Mouse (Mus musculus): ENCODE results near the gene Inafm2.

Gene Inafm2

DNA sequence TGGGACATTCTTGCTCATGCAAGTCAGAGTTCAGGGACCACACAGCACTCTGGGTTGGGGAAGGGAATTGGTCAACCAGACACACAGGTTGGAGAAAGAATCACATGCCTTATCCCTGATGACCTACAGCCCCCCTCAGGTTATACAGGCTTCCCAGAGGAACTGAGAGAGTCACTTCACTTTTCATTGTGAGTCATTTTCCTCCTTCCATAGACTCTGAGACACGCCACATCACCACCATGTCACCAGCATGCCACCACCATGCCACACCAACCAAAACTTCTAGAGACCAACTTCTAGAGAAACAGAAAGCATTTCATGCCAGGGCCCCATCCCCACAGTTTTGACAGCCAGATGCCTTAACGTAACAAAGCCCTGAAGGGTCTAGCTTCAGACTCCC is 18.7 kb upstream of the Inafm2 start:
- no peak for DNase-seq (ENCODE audit: low spot score)

DNA sequence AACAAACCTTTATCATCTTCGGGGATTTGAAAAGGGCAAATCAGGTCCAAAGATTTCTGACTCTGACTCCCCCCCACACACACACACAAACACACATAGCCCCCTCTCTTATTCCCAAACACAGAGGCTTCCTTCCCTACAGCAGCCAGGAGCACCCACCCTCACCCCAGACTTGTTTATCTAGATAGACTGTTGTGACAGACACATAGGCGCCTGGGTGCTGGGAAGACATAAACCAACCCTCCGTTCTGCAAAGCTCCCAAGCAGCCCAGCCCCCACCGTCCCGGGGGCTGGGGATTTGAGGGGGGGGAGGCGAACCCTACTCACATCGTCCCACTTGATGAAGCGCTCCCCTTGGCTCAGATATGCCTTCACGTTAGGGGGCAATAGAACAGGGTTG is 17.6 kb upstream of the Inafm2 start:
- DNase-seq (ENCODE audit: low spot score): no peak

DNA sequence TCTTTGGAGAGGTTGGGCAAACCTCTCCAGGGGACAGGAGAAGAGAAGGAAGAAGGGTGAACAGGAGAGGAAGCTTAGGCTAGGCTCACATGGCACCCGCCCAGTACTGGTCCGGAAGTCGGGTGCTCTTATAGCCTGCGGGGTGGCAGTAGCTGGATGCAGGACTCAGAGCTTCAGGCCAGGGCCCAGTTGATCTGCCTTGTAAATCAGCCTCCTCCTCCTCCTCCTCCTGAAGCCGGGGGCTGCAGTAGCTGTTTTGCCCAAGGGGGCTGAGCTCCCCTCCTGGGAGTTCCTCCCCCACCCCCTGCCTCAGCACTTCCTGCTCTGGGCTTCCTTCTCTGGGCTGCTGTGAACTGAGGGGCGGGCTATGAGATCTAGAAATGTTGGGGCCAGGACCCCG is 17.2 kb upstream of the Inafm2 start, which contains the start of gene Plcb2:
Gene Plcb2 (minus strand): TSS at position 102 of the 400 bp plus-strand sequence.
- no peak for DNase-seq (ENCODE audit: low spot score)

DNA sequence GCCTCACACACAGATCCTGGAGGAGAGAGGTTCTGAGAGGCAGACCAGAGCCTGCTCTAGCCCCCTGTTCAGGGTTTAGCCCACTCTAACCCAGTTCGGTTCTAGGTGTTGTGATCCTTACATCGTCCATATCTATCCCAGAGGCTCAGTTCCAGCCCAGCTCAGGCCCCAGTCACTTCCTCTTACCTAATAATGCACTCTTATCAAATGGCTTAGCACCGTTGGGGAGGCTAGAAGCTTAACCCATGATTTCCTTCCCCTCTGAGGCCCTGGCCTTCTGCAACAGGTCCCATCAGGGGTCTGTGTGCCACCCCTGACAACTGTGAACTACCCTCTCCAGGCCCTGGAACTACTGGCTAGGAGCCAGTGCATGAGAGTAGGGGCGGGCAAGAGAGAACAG is 16.4 kb upstream of the Inafm2 start:
- DNase-seq (ENCODE audit: low spot score): no peak

DNA sequence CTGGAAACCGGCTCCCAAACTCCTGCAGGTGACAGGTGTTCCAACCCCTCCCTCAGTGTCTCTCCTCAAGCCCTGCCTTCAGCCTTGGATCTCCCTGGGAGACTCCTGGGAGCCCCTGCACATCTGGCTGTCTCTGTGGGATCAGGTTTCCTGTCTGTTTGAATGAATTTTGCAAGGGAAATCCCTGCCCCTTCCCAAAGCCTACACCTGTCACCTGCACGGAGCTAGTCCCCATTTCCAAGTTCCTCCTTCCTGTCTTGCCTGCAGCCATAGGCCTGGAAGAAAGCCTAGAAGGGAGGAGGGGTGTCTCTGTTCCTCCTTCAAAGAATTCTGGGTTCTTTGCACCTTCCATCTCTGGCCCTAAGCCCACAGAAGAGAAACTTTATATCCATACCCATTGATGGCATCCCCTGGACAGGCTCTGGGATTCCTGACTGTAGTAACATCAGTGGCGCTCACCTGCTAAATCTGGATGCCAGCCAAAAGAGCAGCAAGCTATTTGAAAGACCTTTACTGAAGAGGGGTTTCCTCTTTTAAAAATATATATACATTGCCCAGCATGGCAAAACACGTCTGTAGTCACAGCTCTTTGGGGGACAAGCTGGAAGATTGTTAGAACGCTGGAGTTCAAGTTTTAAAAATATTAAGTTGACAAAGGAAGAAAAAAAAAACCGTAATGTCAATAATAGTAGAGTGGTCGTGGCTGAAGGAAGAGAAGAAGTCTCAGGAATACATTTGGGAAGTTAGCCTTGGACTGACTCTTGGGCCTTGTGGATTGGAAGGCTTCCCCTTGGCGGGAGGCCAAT is 15.5 kb upstream of the Inafm2 start:
- no peak for DNase-seq (ENCODE audit: low spot score)

DNA sequence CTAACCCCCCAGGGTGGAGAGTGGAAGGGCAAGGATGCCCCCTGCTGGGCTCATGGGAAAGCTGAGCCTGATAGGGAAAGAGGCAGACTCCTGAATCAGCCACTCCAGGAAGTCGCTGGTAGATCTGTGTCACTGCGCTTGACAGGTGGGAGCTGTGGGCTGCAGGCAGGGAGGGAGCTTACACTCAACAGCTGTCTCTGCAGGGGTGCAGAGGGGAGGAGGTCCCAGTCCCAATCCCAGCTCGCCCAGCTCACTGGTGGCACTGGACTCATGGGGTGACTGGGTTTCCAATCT is 15.0 kb upstream of the Inafm2 start:
- peak; percentile 40 for DNase-seq (ENCODE audit: low spot score)

DNA sequence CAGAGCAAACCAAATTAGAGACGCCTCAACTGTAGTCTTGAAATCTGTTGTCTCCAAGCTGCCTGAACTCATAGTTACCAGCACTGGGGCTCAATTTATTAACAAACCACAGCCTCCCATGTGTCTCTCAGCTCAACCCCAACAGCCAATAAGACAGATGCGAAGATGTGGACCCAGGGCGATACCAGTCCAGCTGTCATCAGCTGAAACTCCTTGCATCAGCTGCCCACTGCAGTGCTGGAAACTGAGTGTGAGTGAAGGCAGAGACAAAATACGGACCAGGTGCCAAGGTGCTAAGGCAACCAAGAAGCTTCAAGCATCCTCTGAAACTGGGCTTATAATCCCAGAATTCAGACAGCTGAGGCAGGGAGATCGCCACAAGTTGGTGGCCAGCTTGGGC is 13.6 kb upstream of the Inafm2 start:
- DNase-seq (ENCODE audit: low spot score): no peak

DNA sequence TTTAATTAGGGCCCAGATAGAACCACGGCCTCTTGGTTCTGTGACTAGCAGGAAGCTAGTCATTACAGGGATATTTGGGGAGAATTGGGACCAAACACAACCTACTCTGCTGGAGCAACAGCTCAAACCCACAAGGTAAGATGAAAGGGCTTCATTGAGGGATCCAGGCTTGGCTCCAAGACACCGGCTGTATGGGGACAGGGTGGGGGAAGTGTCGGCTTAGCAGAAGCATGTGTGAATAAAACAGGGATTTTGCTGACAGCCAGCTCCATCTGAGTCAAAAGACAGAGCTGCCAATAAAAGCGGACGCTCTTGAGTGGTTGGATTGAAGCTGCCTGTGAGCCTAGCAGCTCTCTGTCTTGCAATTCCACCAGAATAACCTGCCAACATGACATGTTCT is 12.2 kb upstream of the Inafm2 start:
- no peak for DNase-seq (ENCODE audit: low spot score)

DNA sequence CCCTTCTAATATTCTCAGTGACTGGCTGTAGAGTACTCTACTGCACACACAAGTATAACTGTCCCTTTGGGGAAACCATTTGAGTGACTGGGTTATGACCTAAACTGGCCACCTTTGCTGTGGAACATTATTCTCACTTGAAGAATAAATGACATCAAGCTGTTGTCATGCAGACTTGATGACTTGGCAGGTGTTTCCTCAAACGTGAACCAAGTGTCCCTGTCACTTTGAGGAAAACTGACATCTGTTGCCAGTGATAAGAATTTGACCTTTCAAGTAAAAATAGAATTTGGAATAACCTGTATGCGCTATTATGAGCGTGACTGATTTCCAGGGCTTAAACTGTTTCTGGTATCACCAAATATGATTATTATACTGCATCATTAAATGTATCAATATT is 5.2 kb upstream of the Inafm2 start:
- DNase-seq (ENCODE audit: low spot score): no peak

DNA sequence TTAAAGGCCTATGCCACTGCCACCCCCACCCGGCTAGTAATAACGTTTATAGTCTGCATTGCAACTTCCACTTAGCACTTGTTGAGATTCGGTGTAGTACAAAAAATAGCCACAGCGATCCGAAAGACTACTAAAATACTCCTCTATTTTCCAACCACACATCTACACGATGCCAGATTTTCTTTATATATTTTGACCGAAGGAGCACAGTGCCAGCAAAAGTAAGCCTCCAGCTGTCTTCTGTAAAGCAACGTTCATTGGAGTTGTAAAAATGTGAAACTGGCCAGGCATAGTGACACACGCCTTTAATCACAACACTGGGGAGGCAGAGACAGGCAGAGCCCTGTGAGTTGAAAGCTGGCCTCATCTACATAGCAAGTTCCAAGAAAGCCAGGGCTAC is 4.4 kb upstream of the Inafm2 start:
- no peak for DNase-seq (ENCODE audit: low spot score)

DNA sequence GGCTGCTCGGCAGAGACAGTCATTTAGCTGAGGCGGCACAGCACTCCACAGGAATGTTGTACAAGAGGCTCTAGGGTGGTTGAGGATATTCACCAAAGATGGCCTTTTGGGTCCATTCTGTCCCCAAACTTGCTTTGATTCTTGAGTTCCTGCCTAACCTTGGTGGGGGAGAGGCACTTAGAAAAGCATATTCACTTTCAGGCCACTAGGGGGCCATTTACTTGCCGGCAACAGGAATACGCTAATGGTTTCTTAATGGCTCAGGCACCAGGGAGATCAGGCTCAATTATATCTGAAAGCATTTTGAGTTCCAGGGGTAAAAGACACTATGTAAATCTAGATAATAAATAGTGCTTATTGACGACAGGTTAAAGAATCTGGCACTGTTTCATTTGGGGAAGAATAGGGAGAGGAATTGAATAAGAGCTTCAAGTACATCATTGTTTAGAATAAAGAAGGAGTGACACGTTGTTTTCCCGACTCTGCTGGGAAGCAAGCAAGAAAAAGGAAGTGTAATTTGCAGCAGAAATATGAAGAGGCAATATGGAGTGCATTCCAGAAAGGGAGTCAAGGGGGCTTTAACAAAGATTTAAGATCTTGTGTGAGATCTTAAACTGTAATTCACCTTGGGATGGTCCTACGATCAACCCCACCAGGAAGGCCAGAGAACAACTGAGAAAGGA is 2.2 kb upstream of the Inafm2 start:
- DNase-seq (ENCODE audit: low spot score): no peak

DNA sequence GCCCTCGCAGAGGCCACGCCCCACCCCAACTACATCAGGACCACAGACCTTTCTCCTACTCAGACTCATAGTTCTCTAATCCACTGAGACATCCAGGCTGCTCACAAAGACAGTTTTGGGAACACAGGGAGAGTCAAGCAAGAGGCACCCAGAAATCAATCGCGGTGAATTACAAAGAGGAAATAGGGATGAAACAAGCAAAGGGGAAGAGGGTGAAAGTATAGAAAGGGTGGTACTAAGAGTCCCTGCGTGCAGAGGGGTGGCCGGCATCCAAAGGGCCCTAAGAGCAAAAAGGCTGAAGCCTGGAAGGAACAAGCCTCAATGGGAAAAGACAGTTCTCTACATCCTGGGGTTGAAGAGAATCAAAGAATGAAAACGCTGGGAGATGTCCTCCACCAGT is 937 bp upstream of the Inafm2 start:
- no peak for DNase-seq (ENCODE audit: low spot score)

DNA sequence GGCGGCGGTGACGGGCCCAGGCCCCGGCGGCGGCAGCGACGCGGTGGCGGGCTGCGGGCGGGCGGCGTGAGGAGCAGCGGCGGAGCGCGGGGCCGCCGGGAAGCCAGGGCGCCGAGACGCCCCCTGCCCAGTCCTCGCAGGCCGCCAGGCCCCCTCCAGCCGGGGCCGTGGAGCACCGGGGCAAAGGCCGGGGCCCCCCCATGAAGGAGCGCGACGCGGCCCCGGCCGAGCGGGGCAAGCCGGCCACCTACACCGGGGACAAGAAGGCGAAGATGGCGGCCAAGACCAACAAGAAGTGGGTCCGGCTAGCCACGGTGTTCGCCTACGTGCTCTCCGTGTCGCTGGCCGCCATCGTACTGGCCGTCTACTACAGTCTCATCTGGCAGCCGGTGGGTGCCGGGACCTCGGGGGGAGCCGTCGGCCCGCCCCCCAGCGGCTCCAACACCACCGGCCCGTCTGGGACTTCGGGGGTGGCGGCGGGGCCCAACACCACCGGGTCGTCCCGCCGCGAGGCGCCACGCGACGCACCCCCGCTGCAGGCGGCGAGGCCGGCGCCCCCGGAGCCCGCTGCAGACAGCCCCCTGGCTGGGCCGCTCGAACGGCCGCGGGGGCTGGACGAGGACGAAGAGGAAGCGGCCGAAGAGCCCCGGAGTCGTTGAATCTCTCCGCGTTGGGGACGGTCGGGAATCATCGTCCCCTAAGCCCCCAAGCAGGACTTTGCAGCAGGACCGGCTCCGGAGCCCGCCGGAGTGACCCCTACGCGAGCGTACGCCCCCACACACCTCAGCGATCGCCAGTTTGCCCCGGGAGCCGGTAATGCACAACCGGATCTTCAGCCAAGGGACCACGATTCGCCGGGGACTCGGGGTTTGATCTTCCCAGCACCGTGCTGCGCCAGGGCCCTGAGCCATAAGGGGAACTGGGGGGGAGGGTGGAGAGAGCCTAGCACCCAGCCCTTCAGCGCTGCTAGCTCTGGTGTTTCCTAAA is 650 bp downstream of the Inafm2 start:
- DNase-seq (ENCODE audit: low spot score): no peak

DNA sequence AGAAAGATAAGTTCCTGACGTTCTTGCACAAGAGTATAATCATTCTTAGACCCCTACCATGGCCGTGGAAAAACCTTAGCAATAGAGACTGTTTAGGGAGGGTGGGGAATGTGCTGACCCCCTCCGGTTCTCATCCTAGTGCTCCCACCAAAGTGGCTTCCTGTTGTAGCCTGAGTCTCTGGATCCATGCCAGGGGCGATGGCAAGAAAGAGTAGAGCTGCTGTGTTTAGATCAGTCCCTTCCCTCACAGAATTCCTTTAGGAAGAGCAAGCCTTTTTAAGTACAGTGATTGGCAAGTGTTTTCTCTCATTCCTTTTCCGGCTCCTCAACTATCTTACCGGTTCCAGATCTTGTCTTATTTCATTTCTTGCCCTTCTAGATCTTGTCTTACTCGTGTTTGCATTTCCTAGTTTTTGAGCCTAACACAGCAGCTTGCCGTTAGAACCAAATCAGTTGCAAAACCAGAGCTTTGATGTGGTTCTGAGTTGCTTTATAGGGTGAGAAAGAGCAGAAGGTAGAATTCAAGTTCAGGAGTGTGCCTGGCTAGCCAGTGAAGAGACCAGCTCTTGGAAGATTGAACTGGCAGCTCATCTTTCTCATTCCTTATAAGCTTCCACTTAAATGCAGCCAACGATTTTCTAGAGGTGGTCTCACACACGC is 1.9 kb downstream of the Inafm2 start:
- DNase-seq (ENCODE audit: low spot score): no peak

DNA sequence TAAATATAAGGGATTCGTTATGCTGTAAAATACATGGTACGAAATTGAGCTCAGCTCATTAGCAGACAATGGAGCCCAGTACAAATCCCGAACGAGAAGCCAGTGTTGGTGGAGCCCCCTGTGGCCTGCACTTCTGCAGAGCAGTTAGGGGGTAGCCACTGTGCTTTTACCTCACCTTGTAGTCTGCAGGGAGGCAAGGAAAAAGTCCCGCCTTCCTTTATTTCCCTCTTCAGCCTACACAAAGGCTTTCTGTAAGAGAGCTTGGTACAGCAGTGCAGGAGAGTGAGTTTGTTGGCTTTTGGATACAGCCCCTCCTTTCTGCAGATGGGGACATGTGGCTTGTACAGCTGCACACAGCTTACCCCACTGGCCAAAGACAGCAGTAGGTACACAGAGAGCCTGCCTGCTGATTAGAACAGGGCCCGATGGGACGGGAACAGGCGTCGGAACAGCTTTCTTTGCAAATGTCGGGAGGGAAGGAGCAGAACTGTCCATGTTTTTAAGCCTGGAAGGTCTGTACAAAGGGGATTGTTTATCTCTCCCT is 3.9 kb downstream of the Inafm2 start:
- DNase-seq (ENCODE audit: low spot score): no peak

DNA sequence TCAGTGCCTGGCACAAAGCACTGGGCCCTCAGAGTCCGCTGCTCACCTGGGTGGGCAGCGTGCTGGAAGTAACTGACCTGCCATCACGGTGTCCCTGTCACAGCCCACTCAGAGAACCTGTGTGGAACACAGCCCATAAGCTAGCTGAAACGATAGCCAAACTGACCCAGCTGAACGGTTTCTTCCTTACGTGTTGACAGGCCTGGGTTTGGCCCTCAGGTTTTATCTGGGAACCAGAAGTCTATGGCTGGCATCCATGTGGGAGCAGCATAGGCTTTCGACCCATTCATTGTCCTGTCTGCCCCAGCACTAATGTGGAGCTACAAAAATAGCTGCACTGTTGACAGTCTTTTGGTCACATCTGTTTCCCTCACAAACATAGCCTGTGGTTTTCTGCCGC is 4.9 kb downstream of the Inafm2 start:
- no peak for DNase-seq (ENCODE audit: low spot score)

DNA sequence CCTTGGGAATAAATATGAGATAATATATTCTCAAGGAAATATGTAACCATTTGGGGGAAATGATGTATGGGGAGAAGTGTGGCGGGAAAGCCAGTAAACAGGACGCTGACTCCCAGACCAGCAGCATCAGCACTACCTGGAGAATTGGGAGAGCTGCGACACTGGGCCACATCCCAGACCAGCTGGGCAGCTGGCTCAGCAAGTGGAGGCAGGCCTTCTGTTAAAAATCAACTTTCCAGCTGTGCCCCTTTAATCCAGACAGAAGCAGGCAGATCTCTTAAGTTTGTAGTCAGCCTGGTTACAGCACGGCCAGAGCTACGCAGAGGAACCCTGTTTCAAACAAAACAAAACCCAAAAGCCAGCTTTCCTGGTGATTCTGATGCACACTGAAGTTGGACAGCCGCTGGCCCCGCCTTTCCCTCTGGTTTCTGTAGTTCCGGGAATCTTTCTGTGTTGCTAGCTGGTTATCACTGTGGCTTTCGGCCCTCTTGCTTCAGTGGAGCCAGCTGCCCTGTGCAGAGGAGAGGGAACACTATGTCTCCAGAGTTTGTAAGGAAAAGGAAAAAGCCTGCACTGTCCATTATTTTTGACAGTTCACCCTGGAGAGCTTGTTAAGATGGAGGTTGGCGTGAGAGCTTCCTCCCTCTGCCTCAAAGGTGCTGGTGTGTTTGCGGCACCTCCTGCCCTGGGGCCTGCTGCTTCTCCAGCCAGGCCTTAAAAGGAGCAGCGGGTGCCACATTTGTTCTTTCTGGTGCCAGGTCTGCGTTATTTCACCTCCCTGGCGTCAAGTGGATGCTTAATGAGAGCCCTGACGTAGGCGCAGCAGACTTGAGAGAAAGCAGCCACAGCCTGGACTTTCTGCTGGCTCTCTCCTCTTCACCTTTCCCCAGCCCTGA is 6.6 kb downstream of the Inafm2 start:
- no peak for DNase-seq (ENCODE audit: low spot score)

DNA sequence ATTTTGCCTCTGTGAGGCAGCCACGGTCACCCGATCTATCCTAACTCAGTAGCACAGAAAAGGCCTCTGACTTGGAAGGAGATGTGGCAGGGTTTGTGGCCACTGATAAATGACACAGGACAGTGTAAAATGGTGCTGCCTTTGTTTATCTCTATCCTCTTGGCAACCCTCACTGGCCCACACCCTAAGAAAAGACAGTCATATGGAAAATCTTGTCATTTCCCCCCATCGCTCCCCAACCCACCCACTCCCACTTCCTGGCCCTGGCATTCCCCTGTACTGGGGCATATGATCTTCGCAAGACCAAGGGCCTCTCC is 7.2 kb downstream of the Inafm2 start:
- no peak for DNase-seq (ENCODE audit: low spot score)

DNA sequence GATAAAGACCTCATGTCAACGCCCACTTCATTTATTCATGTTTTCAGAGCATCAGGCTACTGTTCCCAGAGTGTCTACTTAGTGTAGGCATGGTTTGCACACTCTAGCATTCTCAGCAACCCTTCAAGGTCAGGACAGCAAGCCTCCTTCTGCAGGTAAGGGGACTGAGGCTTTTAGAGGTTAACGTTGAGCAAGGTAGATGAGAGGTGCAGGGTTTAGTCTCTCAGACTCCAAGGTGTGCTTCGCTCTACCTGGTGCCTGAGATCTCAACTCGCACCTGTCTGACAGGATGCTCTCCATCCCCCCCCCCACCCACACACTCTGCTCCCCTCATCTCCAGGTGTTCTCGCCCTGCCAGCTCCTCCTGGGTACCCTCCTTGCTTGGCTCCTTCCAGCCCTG is 8.6 kb downstream of the Inafm2 start:
- DNase-seq (ENCODE audit: low spot score): no peak

DNA sequence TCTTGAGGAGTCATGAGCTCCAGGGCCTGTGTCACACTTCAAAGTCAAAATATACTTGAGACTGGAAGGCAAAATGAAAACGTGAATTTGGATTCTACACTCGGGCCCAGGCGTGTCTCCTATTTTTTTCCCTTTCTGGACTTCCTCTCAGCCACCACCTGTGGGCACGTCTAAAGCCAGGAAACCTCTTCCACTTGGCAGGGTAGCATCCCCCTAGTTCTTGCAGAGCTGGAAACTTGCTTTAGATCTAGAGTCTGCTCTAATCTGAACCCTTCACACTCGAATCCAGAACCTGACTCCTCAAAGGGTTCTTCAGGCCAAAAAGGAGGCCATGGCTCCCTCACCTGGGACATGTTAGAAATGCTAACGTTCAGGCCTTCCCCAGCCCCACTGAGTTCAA is 9.8 kb downstream of the Inafm2 start:
- DNase-seq (ENCODE audit: low spot score): no peak

DNA sequence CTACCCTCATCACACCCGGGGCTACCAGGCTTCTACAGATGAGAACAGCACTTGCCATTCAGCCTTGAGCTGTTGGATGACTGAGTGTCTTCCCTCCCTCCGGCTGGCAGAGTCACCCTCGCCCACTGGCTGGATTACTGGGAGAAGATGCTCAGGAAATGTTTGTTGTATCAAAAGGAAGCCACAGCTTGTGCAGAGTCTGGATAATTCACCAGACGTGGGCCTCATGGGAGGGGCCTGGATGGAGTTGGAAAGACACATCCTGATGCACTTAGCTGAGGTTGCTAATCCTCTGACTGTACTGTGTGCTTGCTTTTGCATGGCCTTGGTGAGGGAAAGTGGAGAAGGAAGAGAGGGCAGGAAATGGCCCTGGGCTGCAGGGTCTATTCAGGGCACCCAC is 10.5 kb downstream of the Inafm2 start:
- no peak for DNase-seq (ENCODE audit: low spot score)

All from ovary, postnatal 10 days (tissue).